Mouse (Mus musculus): ENCODE data around the gene Slc6a8. TPM values are rescaled to one million over a fixed set of nuclear protein-coding genes. Genes with fewer than 3 reads are reported as not detected.

Slc6a8 gene
- polyA plus RNA-seq, 1 experiment from 2014 or later, result 7.0 TPM

DNA sequence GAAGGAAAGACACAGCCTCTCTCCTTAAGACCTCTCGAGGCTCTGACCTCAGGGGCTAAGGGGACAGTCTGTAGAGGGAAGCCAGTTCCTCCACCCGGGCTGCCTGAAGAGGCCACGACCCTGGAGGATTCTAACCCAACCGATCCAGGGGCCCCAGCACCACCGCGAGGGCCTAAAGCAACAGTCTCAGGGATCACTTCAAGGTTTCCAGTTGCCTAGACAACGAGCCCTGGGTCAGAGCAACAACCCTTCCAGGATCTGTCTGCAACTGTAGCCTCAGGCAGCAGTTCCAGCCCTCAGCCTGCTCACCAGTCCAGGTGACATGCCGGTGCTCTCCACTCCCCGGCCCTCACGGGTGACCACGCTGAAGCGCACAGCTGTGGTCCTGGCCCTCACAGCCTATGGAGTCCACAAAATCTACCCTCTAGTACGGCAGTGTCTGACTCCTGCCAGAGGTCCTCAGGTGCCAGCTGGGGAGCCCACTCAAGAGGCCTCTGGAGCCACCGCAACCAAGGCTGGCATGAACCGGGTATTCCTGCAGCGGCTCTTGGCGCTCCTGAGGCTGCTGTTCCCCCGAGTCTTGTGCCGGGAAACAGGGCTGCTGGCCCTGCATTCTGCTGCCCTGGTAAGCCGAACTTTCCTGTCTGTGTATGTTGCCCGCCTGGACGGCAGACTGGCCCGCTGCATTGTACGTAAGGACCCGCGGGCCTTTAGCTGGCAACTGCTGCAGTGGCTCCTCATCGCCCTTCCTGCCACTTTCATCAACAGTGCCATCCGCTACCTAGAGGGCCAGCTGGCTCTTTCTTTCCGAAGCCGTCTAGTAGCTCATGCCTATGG lies 44.0 kb downstream of the Slc6a8 start:
- H3K27me3 ChIP-seq (ENCODE audit: insufficient read depth, low read length), result no peaks in the 10 kb centered on the region; the same call in 1 of the 2 replicates
- H3K4me2 ChIP-seq (replicated peaks; ENCODE audit: low read depth, low read length), result peak overlapping the region; percentile 55
- peaks cover 29% of the 10 kb centered on the region for H3K4me1 ChIP-seq (ENCODE audit: insufficient read depth, low read length)
- H3K36me3 ChIP-seq (ENCODE audit: insufficient read depth, low read length), result no peaks in the 10 kb centered on the region
- H3K9me3 ChIP-seq (ENCODE audit: low read length), result no peaks in the 10 kb centered on the region
- ATAC-seq (ENCODE audit: low FRiP score, low TSS enrichment), result peak; percentile 47
- H3K4me3 ChIP-seq (ENCODE audit: low read length), result peak overlapping the region; percentile 62
- peak overlapping the region; percentile 78 for H3K27ac ChIP-seq (ENCODE audit: low read length)
- H3K9ac ChIP-seq (replicated peaks; ENCODE audit: low read length), result peak overlapping the region; percentile 66
- WGBS, result 44% methylated on average over 30 of the region's 30 CpGs

DNA sequence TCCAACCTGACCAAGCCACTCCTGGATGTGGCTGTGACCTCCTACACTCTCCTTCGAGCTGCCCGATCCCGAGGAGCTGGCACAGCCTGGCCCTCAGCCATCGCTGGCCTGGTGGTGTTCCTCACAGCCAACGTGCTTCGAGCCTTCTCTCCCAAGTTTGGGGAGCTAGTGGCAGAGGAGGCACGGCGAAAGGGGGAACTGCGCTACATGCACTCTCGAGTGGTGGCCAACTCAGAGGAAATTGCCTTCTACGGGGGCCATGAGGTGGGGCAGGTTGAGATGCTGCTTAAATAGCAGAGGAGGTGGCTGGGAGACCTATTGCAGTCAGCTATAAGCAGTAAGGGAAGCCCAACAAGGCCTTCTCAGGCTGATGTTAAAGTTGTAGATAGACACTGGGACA lies 44.7 kb downstream of the Slc6a8 start:
- H3K4me2 ChIP-seq (replicated peaks; ENCODE audit: low read depth, low read length), result peak overlapping the region; percentile 55
- H3K9me3 ChIP-seq (ENCODE audit: low read length), result no peaks in the 10 kb centered on the region
- H3K27ac ChIP-seq (ENCODE audit: low read length), result no peak overlapping the region
- no peaks in the 10 kb centered on the region; the same call in 1 of the 2 replicates for H3K27me3 ChIP-seq (ENCODE audit: insufficient read depth, low read length)
- H3K36me3 ChIP-seq (ENCODE audit: insufficient read depth, low read length), result no peaks in the 10 kb centered on the region
- no peak for ATAC-seq (ENCODE audit: low FRiP score, low TSS enrichment)
- peaks cover 29% of the 10 kb centered on the region for H3K4me1 ChIP-seq (ENCODE audit: insufficient read depth, low read length)
- 72% methylated on average over 11 of the region's 11 CpGs for WGBS
- peak overlapping the region; percentile 62 for H3K4me3 ChIP-seq (ENCODE audit: low read length)
- peak overlapping the region; percentile 66 for H3K9ac ChIP-seq (replicated peaks; ENCODE audit: low read length)

DNA sequence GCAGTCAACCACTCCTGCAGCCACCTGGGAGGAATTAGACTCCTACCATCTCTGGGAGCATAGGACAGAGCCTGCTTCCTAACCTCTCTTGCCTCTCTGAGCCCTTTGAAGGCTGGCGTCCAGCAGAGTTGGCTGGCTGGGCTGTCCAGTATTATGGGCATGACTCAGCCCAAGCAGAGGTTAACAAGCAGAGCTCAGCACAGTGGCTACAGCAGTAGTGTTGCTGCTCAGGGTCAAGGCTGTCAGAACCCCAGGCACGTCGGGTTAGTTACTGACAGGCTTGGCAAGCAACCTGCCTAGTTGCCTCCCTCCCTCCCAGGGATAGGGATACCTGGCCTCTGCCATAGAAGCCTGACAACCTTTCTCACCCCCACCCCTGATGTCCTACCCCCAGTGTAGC lies 45.3 kb downstream of the Slc6a8 start:
- H3K4me3 ChIP-seq (ENCODE audit: low read length), result no peak overlapping the region
- WGBS, result 48% methylated on average over 3 of the region's 3 CpGs
- H3K27me3 ChIP-seq (ENCODE audit: insufficient read depth, low read length), result no peaks in the 10 kb centered on the region; the same call in 1 of the 2 replicates
- no peak for ATAC-seq (ENCODE audit: low FRiP score, low TSS enrichment)
- no peak overlapping the region for H3K27ac ChIP-seq (ENCODE audit: low read length)
- H3K9me3 ChIP-seq (ENCODE audit: low read length), result no peaks in the 10 kb centered on the region
- H3K9ac ChIP-seq (replicated peaks; ENCODE audit: low read length), result no peak overlapping the region
- H3K4me1 ChIP-seq (ENCODE audit: insufficient read depth, low read length), result peaks cover 29% of the 10 kb centered on the region
- 0 out of 2 replicates have a peak overlapping the region, but pooled peaks have one; percentile 13 for H3K4me2 ChIP-seq (replicated peaks; ENCODE audit: low read depth, low read length)
- no peaks in the 10 kb centered on the region for H3K36me3 ChIP-seq (ENCODE audit: insufficient read depth, low read length)

DNA sequence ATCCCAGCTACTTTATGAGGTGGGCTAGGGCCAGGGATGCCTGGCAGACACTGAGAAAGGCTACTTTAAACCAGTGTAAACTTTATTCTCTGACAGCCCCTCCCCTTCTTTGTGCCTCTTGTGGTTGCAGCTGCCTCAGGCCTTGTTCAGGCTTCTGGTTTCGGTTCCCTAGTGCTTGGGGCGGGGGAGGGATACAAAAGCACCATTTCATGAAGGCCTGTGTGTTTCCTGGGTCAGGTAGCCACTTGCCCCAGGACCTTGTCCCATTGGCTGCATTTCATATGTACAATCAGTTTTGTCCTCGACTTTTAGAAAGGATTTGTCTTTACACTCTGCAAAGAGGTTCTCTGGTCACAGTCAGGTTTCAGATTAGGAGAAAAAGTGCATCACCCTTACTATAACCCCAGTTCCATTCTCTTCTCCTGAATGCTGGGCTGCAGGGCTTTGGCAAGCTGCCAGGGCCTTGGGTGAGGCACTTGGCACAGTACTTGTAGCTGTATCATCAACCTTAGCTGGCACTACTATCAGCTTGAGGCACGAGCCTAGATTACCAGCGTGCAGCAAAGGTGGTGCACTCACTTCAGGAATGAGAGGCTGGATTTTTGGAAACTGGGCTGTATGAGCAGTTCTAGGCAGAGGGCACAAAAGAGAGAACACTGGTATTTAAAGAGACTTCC lies 45.9 kb downstream of the Slc6a8 start:
- Histone ChIP-seq H3K36me3 (ENCODE audit: insufficient read depth, low read length) (0 out of 2 replicates have a peak, but pooled peaks cover 2% of the 10 kb centered on the region), H3K9ac (replicated peaks; ENCODE audit: low read length) (peak overlapping the region; percentile 49; the same call in 1 of the 2 replicates), H3K27ac (ENCODE audit: low read length) (peak overlapping the region; percentile 1; the same call in 1 of the 2 replicates), H3K4me1 (ENCODE audit: insufficient read depth, low read length) (peaks cover 29% of the 10 kb centered on the region), H3K4me3 (ENCODE audit: low read length) (no peak overlapping the region), H3K4me2 (replicated peaks; ENCODE audit: low read depth, low read length) (peak overlapping the region; percentile 27), H3K27me3 (ENCODE audit: insufficient read depth, low read length) (no peaks in the 10 kb centered on the region; the same call in 1 of the 2 replicates), H3K9me3 (ENCODE audit: low read length) (no peaks in the 10 kb centered on the region)
- WGBS, result 46% methylated on average over 5 of the region's 5 CpGs
- no peak for ATAC-seq (ENCODE audit: low FRiP score, low TSS enrichment)

DNA sequence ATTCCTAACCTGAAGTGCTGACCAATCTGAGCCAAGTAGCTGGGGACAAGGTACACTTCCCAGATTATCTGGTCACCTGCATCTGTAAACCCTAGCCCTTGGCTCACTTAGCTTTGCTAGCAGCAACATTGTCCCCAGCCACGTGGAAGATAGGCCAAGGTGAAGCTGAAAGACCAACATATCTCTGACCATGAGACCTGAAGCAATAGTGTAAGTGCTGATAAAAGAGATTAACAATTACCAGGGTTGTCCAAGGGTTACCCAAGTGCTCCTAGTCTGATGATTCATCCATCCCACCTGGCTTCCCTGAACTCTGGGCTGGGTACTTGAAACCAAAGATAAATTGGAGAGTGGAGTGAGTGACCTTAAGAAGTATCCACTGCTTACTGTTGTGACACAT lies 58.0 kb downstream of the Slc6a8 start:
- H3K9ac ChIP-seq (replicated peaks; ENCODE audit: low read length), result no peak overlapping the region
- no peaks in the 10 kb centered on the region for H3K36me3 ChIP-seq (ENCODE audit: insufficient read depth, low read length)
- 58% methylated on average over 1 of the region's 1 CpGs for WGBS
- ATAC-seq (ENCODE audit: low FRiP score, low TSS enrichment), result no peak
- no peaks in the 10 kb centered on the region for H3K27me3 ChIP-seq (ENCODE audit: insufficient read depth, low read length)
- no peaks in the 10 kb centered on the region for H3K4me1 ChIP-seq (ENCODE audit: insufficient read depth, low read length)
- no peaks in the 10 kb centered on the region for H3K9me3 ChIP-seq (ENCODE audit: low read length)
- no peak overlapping the region for H3K4me3 ChIP-seq (ENCODE audit: low read length)
- H3K27ac ChIP-seq (ENCODE audit: low read length), result no peak overlapping the region
- H3K4me2 ChIP-seq (replicated peaks; ENCODE audit: low read depth, low read length), result no peak overlapping the region

Other genes starting within 250 kb of the Slc6a8 start
- not detected in 2 replicates for gene Trex2, start 237.8 kb upstream of the Slc6a8 start, polyA plus RNA-seq (2015; fragmentation: Nextera tagmentation; extraction: Ambion mirVana)
- 64.2 and 70.0 TPM in 2 replicates for gene Haus7, start 214.1 kb upstream of the Slc6a8 start, polyA plus RNA-seq (2015; fragmentation: Nextera tagmentation; extraction: Ambion mirVana)
- 98.7 and 109 TPM in 2 replicates for gene Bgn, start 189.5 kb upstream of the Slc6a8 start, polyA plus RNA-seq (2015; fragmentation: Nextera tagmentation; extraction: Ambion mirVana)
- 0.19 TPM in 2 replicates for gene Atp2b3, start 170.1 kb upstream of the Slc6a8 start, polyA plus RNA-seq (2015; fragmentation: Nextera tagmentation; extraction: Ambion mirVana)
- 28.9 and 30.5 TPM in 2 replicates for gene Dusp9, start 33.7 kb upstream of the Slc6a8 start, polyA plus RNA-seq (2015; fragmentation: Nextera tagmentation; extraction: Ambion mirVana)
- gene Pnck, start 13.0 kb upstream of the Slc6a8 start, polyA plus RNA-seq (2015; fragmentation: Nextera tagmentation; extraction: Ambion mirVana), result 15.8 and 20.6 TPM in 2 replicates
- 276 and 282 TPM in 2 replicates for gene Bcap31, start 43.0 kb downstream of the Slc6a8 start, polyA plus RNA-seq (2015; fragmentation: Nextera tagmentation; extraction: Ambion mirVana)
- gene Abcd1, start 43.4 kb downstream of the Slc6a8 start, polyA plus RNA-seq (2015; fragmentation: Nextera tagmentation; extraction: Ambion mirVana), result 16.2 and 17.4 TPM in 2 replicates
- gene Plxnb3, start 83.9 kb downstream of the Slc6a8 start, polyA plus RNA-seq (2015; fragmentation: Nextera tagmentation; extraction: Ambion mirVana), result 0.30 and 0.32 TPM in 2 replicates
- gene Srpk3, start 101.3 kb downstream of the Slc6a8 start, polyA plus RNA-seq (2015; fragmentation: Nextera tagmentation; extraction: Ambion mirVana), result 4.7 and 4.8 TPM in 2 replicates
- 270 and 296 TPM in 2 replicates for gene Idh3g, start 113.7 kb downstream of the Slc6a8 start, polyA plus RNA-seq (2015; fragmentation: Nextera tagmentation; extraction: Ambion mirVana)
- 182 and 199 TPM in 2 replicates for gene Ssr4, start 113.9 kb downstream of the Slc6a8 start, polyA plus RNA-seq (2015; fragmentation: Nextera tagmentation; extraction: Ambion mirVana)
- gene Pdzd4, start 151.8 kb downstream of the Slc6a8 start, polyA plus RNA-seq (2015; fragmentation: Nextera tagmentation; extraction: Ambion mirVana), result 0.59 and 0.84 TPM in 2 replicates
- 7.1 and 7.7 TPM in 2 replicates for gene Avpr2, start 219.0 kb downstream of the Slc6a8 start, polyA plus RNA-seq (2015; fragmentation: Nextera tagmentation; extraction: Ambion mirVana)
- gene L1cam, start 223.0 kb downstream of the Slc6a8 start, polyA plus RNA-seq (2015; fragmentation: Nextera tagmentation; extraction: Ambion mirVana), result 7.9 and 10.3 TPM in 2 replicates
- 4.3 and 4.8 TPM in 2 replicates for gene Arhgap4, start 248.7 kb downstream of the Slc6a8 start, polyA plus RNA-seq (2015; fragmentation: Nextera tagmentation; extraction: Ambion mirVana)
- 147 and 159 TPM in 2 replicates for gene Naa10, start 248.8 kb downstream of the Slc6a8 start, polyA plus RNA-seq (2015; fragmentation: Nextera tagmentation; extraction: Ambion mirVana)

All from kidney, embryonic 16.5 days (tissue).